Mouse (Mus musculus): ENCODE results near the gene Mad1l1. TPM values are rescaled to one million over a fixed set of nuclear protein-coding genes. Genes with fewer than 3 reads are reported as not detected.
"Not testable (repeated sequence)": the region's sequence is repeated elsewhere in the genome, so short reads cannot be mapped to it uniquely, and the experiment has no call there.

The Mad1l1 gene
- polyA plus RNA-seq, 1 experiment from 2014 or later, result 44.2 TPM

- peaks cover 2% of the 10 kb centered on the region; the same call in 1 of the 2 replicates for H3K4me1 ChIP-seq (ENCODE audit: control insufficient read depth, insufficient read depth, low read length)
- H3K9me3 ChIP-seq (ENCODE audit: control insufficient read depth, low read length), result no peaks in the 10 kb centered on the region
- H3K4me3 ChIP-seq (ENCODE audit: low read depth, low read length), result no peak overlapping the region
- no peaks in the 10 kb centered on the region for H3K36me3 ChIP-seq (ENCODE audit: control insufficient read depth, insufficient read depth, low read length)
- H3K27ac ChIP-seq (ENCODE audit: low read depth, low read length), result no peak overlapping the region
- ATAC-seq (ENCODE audit: low FRiP score) (no peak), DNase-seq (ENCODE audit: low spot score, missing footprints) (peak; percentile 75)
- H3K27me3 ChIP-seq (ENCODE audit: control insufficient read depth, insufficient read depth, low read length), result peaks cover 15% of the 10 kb centered on the region
- no peak overlapping the region for H3K9ac ChIP-seq (ENCODE audit: low read length)
- 76% methylated on average over 3 of the region's 3 CpGs for WGBS
- H3K4me2 ChIP-seq, result no peak overlapping the region
These were observed 318.8 kb downstream of the Mad1l1 start for GRCm38 (mm10) chr5:140002541-140002940.

- ATAC-seq (ENCODE audit: low FRiP score), result no peak
- 33% methylated on average over 5 of the region's 6 CpGs for WGBS
- no peak overlapping the region for H3K27ac ChIP-seq (ENCODE audit: low read depth, low read length)
- no peak overlapping the region for H3K4me3 ChIP-seq (ENCODE audit: low read depth, low read length)
- H3K9me3 ChIP-seq (ENCODE audit: control insufficient read depth, low read length), result no peaks in the 10 kb centered on the region
- H3K27me3 ChIP-seq (ENCODE audit: control insufficient read depth, insufficient read depth, low read length), result no peaks in the 10 kb centered on the region
- H3K4me1 ChIP-seq (ENCODE audit: control insufficient read depth, insufficient read depth, low read length), result no peaks in the 10 kb centered on the region
- no peak overlapping the region for H3K9ac ChIP-seq (ENCODE audit: low read length)
- H3K4me2 ChIP-seq, result no peak overlapping the region
- DNase-seq (ENCODE audit: low spot score, missing footprints), result no peak
- no peaks in the 10 kb centered on the region for H3K36me3 ChIP-seq (ENCODE audit: control insufficient read depth, insufficient read depth, low read length)
These were observed 322.4 kb downstream of the Mad1l1 start for GRCm38 (mm10) chr5:139998916-139999315.

- not testable (repeated sequence) for ATAC-seq (ENCODE audit: low FRiP score); H3K4me1 ChIP-seq (ENCODE audit: control insufficient read depth, insufficient read depth, low read length); H3K9me3 ChIP-seq (ENCODE audit: control insufficient read depth, low read length); H3K9ac ChIP-seq (ENCODE audit: low read length); H3K4me2 ChIP-seq; H3K36me3 ChIP-seq (ENCODE audit: control insufficient read depth, insufficient read depth, low read length); H3K4me3 ChIP-seq (ENCODE audit: low read depth, low read length); H3K27ac ChIP-seq (ENCODE audit: low read depth, low read length); H3K27me3 ChIP-seq (ENCODE audit: control insufficient read depth, insufficient read depth, low read length); DNase-seq (ENCODE audit: low spot score, missing footprints)
- 84% methylated on average over 10 of the region's 12 CpGs for WGBS
These were observed 323.0 kb downstream of the Mad1l1 start for GRCm38 (mm10) chr5:139998321-139998720.

GRCm38 (mm10) chr5:139991531-139991930 lies 329.8 kb downstream of the Mad1l1 start:
- H3K4me3 ChIP-seq (ENCODE audit: low read depth, low read length), result no peak overlapping the region
- H3K4me2 ChIP-seq, result no peak overlapping the region
- H3K27me3 ChIP-seq (ENCODE audit: control insufficient read depth, insufficient read depth, low read length), result peaks cover under 1% of the 10 kb centered on the region; the same call in 1 of the 2 replicates
- no peak overlapping the region for H3K27ac ChIP-seq (ENCODE audit: low read depth, low read length)
- no peak for ATAC-seq (ENCODE audit: low FRiP score)
- no peaks in the 10 kb centered on the region for H3K36me3 ChIP-seq (ENCODE audit: control insufficient read depth, insufficient read depth, low read length)
- no peak for DNase-seq (ENCODE audit: low spot score, missing footprints)
- 91% methylated on average over 3 of the region's 3 CpGs for WGBS
- no peak overlapping the region for H3K9ac ChIP-seq (ENCODE audit: low read length)
- peaks cover 3% of the 10 kb centered on the region; the same call in 1 of the 2 replicates for H3K9me3 ChIP-seq (ENCODE audit: control insufficient read depth, low read length)
- H3K4me1 ChIP-seq (ENCODE audit: control insufficient read depth, insufficient read depth, low read length), result no peaks in the 10 kb centered on the region

- Histone ChIP-seq H3K4me1 (ENCODE audit: control insufficient read depth, insufficient read depth, low read length) (no peaks in the 10 kb centered on the region), H3K36me3 (ENCODE audit: control insufficient read depth, insufficient read depth, low read length) (no peaks in the 10 kb centered on the region), H3K27me3 (ENCODE audit: control insufficient read depth, insufficient read depth, low read length) (peaks cover 2% of the 10 kb centered on the region; the same call in 1 of the 2 replicates), H3K9me3 (ENCODE audit: control insufficient read depth, low read length) (no peaks in the 10 kb centered on the region; the same call in 1 of the 2 replicates), H3K27ac (ENCODE audit: low read depth, low read length) (no peak overlapping the region), H3K4me2 (no peak overlapping the region), H3K9ac (ENCODE audit: low read length) (no peak overlapping the region), H3K4me3 (ENCODE audit: low read depth, low read length) (no peak overlapping the region)
- no peak for ATAC-seq (ENCODE audit: low FRiP score)
- DNase-seq (ENCODE audit: low spot score, missing footprints), result peak; percentile 62
- WGBS, result 55% methylated on average over 18 of the region's 18 CpGs
These were observed 336.1 kb downstream of the Mad1l1 start for GRCm38 (mm10) chr5:139985073-139985746.

- Histone ChIP-seq H3K4me2 (no peak overlapping the region), H3K9me3 (ENCODE audit: control insufficient read depth, low read length) (no peaks in the 10 kb centered on the region), H3K36me3 (ENCODE audit: control insufficient read depth, insufficient read depth, low read length) (no peaks in the 10 kb centered on the region), H3K27ac (ENCODE audit: low read depth, low read length) (no peak overlapping the region), H3K9ac (ENCODE audit: low read length) (no peak overlapping the region), H3K4me1 (ENCODE audit: control insufficient read depth, insufficient read depth, low read length) (no peaks in the 10 kb centered on the region), H3K27me3 (ENCODE audit: control insufficient read depth, insufficient read depth, low read length) (peaks cover 2% of the 10 kb centered on the region; the same call in 1 of the 2 replicates), H3K4me3 (ENCODE audit: low read depth, low read length) (no peak overlapping the region)
- peak; percentile 61 for DNase-seq (ENCODE audit: low spot score, missing footprints)
- ATAC-seq (ENCODE audit: low FRiP score), result no peak
- WGBS, result 86% methylated on average over 1 of the region's 1 CpGs
These were observed 339.4 kb downstream of the Mad1l1 start for GRCm38 (mm10) chr5:139981976-139982375.

GRCm38 (mm10) chr5:139979371-139979770 lies 342.0 kb downstream of the Mad1l1 start:
- ATAC-seq (ENCODE audit: low FRiP score) (no peak), DNase-seq (ENCODE audit: low spot score, missing footprints) (peak; percentile 80)
- no peak overlapping the region for H3K27ac ChIP-seq (ENCODE audit: low read depth, low read length)
- no peak overlapping the region for H3K4me3 ChIP-seq (ENCODE audit: low read depth, low read length)
- 77% methylated on average over 9 of the region's 9 CpGs for WGBS
- H3K4me2 ChIP-seq, result no peak overlapping the region
- H3K4me1 ChIP-seq (ENCODE audit: control insufficient read depth, insufficient read depth, low read length), result 0 out of 2 replicates have a peak, but pooled peaks cover 2% of the 10 kb centered on the region
- no peaks in the 10 kb centered on the region for H3K9me3 ChIP-seq (ENCODE audit: control insufficient read depth, low read length)
- no peak overlapping the region for H3K9ac ChIP-seq (ENCODE audit: low read length)
- H3K27me3 ChIP-seq (ENCODE audit: control insufficient read depth, insufficient read depth, low read length), result no peaks in the 10 kb centered on the region
- H3K36me3 ChIP-seq (ENCODE audit: control insufficient read depth, insufficient read depth, low read length), result no peaks in the 10 kb centered on the region

- H3K27ac ChIP-seq (ENCODE audit: low read depth, low read length), result no peak overlapping the region
- H3K36me3 ChIP-seq (ENCODE audit: control insufficient read depth, insufficient read depth, low read length), result no peaks in the 10 kb centered on the region
- ATAC-seq (ENCODE audit: low FRiP score), result no peak
- WGBS, result 7% methylated on average over 13 of the region's 13 CpGs
- H3K4me1 ChIP-seq (ENCODE audit: control insufficient read depth, insufficient read depth, low read length), result 0 out of 2 replicates have a peak, but pooled peaks cover 2% of the 10 kb centered on the region
- no peak overlapping the region for H3K4me2 ChIP-seq
- H3K4me3 ChIP-seq (ENCODE audit: low read depth, low read length), result no peak overlapping the region
- peak; percentile 81 for DNase-seq (ENCODE audit: low spot score, missing footprints)
- H3K9me3 ChIP-seq (ENCODE audit: control insufficient read depth, low read length), result no peaks in the 10 kb centered on the region
- H3K27me3 ChIP-seq (ENCODE audit: control insufficient read depth, insufficient read depth, low read length), result no peaks in the 10 kb centered on the region
- H3K9ac ChIP-seq (ENCODE audit: low read length), result no peak overlapping the region
These were observed 342.7 kb downstream of the Mad1l1 start for GRCm38 (mm10) chr5:139978525-139979276.

- 48% methylated on average over 8 of the region's 8 CpGs for WGBS
These were observed 343.9 kb downstream of the Mad1l1 start for GRCm38 (mm10) chr5:139977476-139977875.

More at GRCm38 (mm10) chr5:139977476-139977875, 343.9 kb downstream of the Mad1l1 start:
- DNase-seq (ENCODE audit: low spot score, missing footprints), result peak; percentile 53
- Histone ChIP-seq H3K9ac (ENCODE audit: low read length) (no peak overlapping the region), H3K4me2 (no peak overlapping the region), H3K9me3 (ENCODE audit: control insufficient read depth, low read length) (no peaks in the 10 kb centered on the region), H3K27me3 (ENCODE audit: control insufficient read depth, insufficient read depth, low read length) (peaks cover 3% of the 10 kb centered on the region; the same call in 1 of the 2 replicates), H3K4me3 (ENCODE audit: low read depth, low read length) (no peak overlapping the region), H3K27ac (ENCODE audit: low read depth, low read length) (no peak overlapping the region), H3K36me3 (ENCODE audit: control insufficient read depth, insufficient read depth, low read length) (no peaks in the 10 kb centered on the region), H3K4me1 (ENCODE audit: control insufficient read depth, insufficient read depth, low read length) (0 out of 2 replicates have a peak, but pooled peaks cover 2% of the 10 kb centered on the region)
- no peak for ATAC-seq (ENCODE audit: low FRiP score)
